Mouse (Mus musculus) layer of hippocampus, postnatal 36 days (tissue): Measurements from ENCODE around the gene Tmbim1. TPM values are rescaled to one million over a fixed set of nuclear protein-coding genes. Genes with fewer than 3 reads are reported as not detected.
A peak's percentile ranks its signal among the peaks of the same experiment; 100 is the strongest.
"Not testable (repeated sequence)": the region's sequence is repeated elsewhere in the genome, so short reads cannot be mapped to it uniquely, and the experiment has no call there.

Experiments
- DNase-seq, 2 experiments: peaks; one replicate each; pipeline ENCODE4 v3.0.0; 2022
- total RNA-seq, 2 experiments: library from RNA; stranded (reverse); gene quantifications; 2 replicates each; pipeline ENCODE4 v1.2.3; 2021

Tmbim1 gene
- total RNA-seq, 2 experiments from 2014 or later = 25.1 to 25.4 TPM

DNA sequence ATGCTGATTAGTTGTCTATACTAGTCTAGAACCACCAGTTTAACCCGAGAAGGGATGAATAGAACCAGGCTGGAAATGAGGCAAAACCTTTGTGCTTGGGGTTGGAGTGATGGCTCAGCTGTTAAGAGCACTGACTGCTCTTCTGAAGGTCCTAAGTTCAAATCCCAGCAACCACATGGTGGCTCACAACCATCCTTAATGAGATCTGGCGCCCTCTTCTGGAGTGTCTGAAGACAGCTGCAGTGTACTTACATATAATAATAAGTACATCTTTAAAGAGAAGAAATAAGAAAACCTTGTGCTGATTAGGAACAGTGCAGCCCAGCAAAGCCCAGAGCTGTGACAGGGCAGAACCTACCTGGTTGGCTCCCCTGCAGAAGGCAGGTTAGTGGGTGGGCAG lies 21.5 kb upstream of the Tmbim1 start:
- DNase-seq = not testable (repeated sequence)

DNA sequence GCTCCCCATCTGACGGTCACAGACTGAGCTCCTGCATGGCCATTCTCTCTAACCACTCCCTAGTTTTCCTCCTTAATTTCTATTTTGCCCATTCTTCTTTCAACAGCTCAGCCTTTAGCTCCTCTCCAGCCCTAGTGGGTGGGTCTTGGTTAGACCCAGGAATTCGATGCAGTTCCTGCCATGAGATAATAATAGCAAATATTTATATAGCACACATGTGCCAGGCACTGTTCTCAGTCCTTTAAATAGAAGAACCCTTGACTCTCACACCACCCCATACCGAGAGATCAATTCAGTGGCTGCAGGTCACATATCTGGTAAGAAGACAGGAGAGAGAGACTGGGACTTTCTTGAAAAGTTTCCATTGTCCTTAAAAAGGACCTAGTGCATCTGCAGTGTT lies 16.0 kb upstream of the Tmbim1 start:
- no peak for DNase-seq

DNA sequence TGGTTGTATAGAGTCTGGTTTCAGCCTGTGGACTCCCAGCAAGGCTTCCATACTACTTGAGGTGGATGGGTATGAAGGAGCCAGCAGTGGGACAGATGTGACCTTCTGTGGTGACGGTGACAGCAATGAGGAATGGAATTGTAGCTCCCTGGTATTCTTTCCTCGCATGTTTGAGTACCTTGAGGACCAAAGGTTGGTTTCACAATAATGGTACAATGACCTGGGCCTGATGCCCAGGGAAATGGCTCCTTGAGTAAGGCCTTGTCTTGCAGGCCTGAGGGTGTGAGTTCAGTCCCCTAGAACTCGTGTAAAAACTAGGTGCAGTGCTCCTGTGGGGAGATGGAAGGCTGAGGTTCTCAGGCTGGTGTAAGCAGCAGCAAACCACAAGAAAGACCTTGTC lies 13.3 kb upstream of the Tmbim1 start:
- DNase-seq = no peak

DNA sequence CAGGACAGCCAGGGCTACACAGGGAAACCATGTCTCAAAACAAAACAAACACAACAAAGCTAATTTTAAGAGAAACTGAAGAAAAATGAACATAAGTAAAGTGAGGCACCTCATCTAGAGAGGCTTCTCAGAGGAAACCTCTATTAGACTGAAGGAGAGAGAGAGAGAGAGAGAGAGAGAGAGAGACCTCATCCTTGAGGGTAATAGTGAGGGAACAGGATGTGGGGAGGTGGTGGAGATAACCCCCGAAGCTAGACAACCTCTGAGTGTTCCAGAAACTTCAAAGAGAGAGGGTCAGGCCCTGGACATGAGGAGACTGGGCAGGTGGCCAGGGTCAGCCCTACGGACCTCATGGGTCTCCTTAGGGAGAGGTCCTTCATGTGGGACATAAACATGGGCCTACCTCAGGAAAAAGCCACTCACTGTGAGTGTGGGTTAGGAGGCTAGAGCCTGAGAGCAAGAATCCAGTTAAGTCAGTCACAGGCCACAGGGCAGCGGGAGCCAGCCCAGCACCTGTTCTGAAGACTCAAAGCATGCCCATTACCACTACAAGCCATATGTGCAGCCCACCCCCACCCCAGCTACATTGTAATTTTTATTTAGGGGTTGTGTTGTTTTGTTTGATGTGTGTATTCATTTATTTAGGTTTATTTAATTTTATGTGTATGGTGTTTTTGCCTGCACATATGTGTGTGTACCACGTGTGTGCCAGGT lies 10.8 kb upstream of the Tmbim1 start:
- DNase-seq = no peak

DNA sequence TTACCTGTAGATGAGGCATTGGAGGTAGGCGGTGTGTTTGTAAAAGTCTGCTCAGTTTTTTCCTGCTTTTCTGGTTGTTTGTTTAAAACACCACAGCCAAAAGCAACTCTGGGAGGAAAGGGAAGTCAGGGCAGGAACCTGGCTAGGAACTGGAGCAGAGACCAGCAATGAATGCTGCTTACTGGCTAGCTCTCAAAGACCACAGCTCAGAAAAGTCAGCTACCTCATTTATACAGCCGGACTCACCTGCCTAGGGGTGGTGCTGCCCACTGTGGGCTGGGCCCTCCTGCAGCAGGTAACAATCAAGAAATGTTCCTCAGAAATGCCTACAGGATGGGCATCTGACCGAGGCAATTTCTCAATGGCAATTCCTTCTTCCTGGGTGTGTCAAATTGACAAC lies 9.4 kb upstream of the Tmbim1 start:
- DNase-seq = no peak

DNA sequence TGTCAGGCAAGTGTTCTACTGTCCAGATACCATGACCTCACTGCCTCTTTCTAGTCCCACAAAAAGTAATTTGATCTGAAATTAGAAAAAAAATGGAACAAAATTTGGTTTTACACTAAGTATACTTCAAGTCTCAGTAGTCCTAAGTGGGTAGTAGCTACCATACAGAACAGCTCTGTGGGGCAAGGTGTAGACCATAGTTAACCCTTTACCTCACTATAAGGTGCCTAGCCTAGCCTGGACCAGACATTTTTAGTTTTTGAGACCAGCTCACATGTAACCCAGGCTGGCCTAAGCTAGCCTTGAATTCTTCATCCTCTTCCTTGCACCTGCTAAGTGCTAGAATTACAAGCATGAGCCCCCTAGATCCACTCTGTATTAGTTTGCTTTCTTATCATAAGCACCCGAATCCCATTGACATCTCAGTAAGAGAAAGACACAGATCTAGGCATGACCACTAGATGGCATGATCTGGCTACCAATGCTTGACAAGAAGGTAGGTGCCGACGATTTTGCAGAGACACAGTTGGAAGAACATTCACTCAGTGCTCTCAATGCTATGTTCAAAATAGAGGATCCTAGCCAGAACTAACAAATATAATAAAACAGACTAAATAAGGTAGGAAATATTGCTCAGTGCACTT lies 7.7 kb upstream of the Tmbim1 start:
- DNase-seq = peak in 1 of 2 experiments; percentile 57

DNA sequence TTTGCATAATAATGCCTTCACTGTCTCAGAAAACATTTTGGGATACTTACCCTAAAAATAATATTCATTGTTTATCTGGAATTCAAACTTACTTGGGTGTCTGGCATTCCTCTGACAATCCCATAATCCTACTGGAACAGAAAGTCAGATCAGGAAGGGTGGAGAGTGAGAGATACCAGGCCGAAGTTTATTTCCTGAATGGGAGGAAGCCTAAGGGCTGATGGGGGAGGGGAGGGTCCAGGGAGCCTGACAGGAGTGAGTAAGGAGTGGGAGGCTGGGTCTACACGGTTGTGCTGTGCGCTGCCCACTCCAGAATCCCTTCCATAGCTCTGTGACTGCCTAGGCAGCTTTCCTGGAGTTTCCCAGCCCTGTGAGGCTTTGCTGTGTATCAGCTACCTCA lies 4.3 kb upstream of the Tmbim1 start:
- DNase-seq = no peak

DNA sequence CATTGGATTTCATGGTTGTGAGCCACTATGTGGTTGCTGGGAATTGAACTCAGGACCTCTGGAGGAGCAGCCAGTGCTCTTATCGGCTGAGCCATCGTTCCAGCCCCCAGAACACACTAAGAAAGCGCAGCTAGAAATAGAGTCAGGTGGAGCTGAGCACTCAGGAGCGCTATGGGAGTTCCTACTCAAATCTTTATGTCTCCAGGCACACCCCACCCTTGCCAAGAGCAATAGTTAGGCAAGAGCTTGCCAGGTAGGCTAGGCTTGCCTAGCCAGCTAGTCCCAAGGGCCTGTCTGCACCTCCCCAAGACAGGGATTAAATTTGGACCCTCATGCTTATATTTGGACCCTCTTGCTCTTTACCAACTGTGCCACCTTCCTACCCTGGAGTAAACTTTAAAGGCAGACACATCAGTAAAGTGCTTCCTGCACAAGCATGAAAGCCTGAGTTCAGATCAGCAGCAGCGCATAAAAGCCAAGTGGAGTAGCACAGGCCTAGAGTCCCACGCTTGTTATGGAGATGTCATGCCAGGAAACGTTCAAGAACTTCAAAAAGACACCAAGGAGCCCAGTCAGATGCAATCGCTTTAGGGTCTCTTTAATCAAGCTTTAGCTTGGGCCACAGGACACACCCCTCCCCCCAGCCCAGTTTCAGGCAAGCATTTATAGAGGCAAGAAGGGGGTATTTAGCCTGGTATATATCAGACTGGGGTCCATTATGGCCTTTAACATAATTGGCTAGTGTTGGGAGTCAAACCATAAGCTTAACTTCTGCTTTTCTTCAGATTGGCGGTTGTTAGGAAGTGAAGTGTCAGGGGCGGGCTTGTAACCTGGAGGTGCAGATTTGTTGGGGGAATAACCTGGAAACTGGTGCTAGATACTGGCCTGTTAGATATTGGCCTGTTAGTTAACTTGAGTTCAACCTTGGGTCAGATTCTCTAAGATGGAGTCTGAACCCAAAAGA lies 2.9 kb upstream of the Tmbim1 start:
- DNase-seq = no peak

DNA sequence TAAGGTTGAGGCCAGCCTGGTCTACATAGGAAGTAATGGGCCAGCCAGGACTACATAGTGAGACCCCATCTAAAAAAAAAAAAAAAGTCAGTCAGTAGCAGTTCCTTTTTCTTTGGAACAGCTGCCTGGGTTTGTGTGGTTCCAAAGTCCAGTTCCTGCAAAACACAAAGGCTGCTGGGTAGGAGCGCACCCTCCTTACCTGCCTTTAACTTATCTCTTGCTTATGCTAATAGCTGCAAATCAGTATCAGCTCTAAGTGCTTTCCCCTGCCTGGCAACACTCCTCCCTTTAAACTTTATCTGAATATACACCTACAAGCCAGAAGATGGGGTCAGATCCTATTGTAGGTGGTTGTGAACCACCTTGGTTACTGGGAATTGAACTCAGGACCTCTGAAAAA lies 1.7 kb upstream of the Tmbim1 start:
- no peak for DNase-seq

DNA sequence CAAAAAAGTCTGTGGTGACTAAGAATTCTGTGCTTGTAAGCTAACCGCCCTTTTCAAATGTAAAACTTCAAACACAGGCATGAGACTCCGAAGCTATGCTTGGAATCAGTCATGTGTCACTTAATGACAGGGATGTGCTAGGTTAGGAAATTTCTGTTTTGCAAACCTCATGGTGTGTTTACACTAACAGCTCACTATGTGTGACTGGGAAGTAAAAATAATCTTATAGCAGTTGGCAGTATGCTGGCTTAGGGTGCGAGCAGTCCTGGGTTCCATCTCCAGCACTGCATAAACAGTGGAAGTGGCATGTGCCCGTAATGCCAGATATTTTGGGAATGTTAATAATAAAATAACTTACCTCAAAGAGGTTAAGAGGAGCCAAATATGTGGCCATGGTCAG lies 476 bp downstream of the Tmbim1 start:
- DNase-seq = no peak

DNA sequence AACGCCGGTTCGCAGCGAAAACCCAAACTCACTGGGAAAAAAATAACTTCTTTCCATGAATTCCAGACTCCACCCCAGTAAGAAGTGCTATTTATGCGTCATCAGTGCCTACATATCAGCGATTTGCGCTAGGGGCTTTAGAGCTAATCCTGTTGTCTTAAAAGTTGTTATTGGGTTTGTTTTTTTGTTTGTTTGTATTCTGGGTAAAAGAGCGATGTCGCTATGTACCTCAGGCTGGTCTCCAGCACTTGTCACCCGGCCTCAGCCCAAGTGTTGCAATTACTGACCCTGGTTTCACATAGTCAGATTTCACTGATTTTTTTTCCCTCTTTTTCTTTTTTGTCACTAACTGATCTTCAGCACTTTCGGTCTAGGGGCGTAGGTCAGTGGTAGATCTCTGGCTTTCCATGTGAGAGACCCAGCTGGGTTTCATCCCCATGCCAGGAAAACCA lies 1.1 kb downstream of the Tmbim1 start:
- DNase-seq = no peak

DNA sequence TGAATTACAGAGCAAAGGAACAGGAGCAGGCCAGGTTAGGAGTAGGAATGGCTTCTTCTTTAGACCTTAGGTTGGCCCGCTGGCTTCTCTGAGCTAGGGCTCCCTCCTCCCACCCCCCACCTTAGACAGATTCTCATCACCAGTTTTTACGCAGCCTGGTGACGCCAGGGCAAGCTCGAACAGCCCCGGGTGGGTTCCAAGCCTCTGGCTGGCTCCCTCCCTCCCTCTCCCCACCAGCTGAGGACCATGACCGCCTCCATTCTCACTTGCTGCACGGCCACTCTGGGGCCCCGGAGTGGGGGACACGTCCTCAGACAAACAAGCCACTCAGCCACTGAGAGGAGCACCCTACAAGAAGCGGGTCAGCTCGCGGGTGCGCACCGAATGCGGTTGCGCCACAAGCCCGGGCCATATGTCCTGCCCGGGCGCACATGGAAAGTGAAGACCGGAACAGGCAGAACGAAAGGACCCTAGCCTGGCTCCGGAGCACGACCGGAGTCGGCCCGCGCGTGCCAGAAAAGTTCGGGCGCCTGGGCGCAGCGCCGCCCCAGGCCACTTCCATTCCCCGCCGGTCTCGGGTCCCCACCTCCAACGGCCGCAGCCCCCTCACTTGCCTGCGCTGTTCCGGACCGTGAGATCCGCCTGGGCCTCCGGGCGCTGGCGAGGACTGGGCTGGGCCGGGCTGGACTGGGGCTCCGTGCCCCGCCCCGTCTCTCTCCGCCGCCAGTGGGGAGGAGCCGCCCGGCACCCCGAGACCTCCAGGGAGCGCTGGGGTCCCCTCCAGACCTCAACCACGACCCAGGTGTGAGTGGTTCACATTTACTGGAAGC lies 1.7 kb downstream of the Tmbim1 start:
- peak; percentile 65 to 66 for DNase-seq

DNA sequence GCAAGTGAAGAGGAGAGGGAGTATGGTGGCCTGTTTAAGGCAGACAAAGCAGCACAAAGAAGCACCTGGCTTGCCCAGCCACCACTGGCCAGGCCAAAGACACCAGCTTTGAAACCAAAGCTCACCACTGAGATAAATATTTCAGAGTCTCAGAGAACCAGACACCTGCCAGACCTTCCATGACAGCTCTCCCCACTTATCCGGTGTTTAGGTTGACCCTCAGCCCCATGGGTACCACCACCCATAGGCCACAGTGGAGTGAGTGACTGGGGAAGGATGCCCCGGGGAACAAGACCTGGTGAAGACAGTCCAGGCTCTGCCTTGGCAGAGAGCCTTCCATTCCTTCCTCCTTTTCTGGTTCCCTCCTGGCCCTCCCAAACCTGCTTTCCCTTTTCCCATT lies 2.6 kb downstream of the Tmbim1 start:
- no peak for DNase-seq

DNA sequence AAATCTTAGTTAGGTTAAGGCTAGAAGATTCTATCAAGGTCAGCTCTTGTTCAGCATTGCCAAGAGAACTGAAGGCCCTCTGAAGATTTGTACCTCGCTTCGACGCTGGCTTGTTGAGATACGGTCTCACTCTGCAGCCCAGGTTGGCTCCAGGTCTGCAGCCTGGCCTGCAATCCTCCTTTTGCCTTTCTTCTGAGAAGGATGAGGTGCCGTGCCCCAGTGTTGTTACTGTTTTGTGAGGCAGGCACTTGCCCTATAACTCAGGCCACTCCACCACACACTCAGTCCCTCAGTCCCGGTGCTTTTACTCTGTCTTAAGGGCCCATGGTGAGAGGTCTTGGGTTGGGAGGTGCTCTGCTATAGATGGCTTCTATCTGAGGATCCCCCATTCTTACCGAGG lies 3.2 kb downstream of the Tmbim1 start:
- no peak for DNase-seq

DNA sequence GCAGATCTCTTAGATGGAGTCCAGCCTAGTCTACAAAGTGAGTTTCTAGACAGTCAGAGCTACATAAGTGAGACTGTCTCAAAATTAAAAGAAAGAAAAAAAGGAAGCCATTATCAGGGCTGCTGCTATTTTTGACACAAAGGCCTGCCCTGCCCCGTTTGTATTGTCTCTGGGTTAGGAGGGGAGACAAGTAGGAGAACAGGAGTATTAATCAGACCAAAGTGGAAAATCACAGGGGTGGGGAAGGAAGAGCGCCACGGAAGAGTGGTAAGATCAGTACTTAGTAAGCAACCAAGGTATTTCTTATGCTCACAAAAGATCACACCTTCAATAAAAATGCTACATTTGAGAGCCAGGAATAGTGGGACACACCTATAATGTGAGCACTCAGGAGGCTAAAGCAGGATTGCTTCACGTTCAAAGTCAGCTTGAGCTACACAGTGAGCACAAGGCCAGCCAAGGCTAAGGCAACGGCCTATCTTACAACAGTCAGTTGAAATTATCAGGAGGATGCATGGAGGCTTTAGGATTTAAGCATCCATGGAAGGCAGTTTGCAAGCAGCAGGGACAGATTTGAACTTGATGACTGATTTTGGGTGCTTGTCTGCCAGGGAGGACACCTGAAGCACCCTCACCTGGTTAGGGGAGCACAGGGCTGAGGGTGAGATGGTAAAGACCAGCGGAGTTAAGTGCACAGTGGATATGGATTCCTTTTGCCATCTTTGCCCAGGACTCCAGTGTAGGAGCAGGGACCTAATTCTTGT lies 4.9 kb downstream of the Tmbim1 start:
- DNase-seq = no peak

DNA sequence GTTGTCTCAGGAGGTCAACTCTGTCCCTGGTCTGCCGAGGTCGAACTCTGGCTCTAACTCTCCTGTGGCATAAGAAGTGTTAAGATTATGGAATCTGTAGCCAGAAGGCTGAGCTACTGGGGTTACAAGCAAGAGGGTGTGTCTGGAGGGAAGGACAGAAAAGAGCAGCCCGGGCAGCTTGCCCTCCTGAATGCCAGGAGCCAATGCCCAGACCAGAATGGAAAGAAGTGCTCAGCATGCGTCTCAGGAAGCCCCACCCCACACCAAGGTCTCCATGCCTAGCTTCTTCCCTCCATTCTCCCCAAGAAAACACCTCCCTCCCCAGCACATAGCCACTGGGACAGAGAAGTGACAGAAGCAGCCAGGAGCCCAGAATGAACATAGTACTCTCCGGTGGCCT lies 6.4 kb downstream of the Tmbim1 start:
- DNase-seq = no peak

DNA sequence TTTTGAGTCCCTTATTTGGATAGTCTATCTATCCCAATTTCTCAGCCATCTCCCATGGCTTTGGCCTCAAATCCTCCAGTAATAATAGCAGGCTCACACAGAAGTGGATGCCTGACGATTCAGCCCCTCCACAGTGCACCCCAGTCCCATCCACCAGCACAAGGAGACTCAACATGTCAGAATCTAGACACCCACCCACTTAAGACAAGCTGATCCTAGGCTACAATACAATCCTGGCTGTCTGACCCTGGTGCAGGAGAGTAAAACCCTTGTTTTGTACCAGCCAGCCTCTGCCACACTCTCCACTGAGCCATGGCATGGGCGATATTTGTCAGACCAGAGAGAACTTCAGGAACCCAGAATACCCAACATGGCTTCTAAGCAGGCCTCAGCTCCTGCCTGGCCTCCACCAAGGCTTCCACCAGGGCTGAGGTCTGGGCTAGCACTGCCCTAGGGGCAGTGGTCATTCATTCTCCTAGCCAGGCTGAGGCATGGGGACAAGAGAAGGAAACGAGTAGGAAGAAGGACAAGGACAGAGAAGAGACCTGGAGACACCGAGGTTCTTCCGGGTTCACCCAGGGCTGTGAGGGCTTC lies 7.2 kb downstream of the Tmbim1 start:
- DNase-seq = no peak

DNA sequence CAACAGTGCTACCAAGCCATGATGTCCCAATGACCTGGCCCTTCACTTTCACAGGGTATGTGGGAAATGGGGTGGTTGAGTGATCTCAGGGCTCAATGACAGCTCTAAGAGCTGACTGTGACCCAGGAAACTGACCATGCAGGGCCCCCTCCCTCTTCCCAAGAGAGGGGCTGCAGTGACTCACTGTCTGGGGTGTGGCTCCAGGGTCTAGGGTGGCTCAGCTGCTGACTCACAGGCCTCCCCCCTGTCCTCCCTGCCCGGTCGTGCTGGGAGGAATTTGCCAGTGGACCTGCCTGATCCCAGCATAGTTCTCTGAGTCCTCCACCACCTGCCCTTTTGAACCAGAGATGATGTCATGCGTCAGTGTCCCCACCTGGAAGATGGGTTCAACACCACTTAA lies 8.2 kb downstream of the Tmbim1 start:
- DNase-seq = no peak

DNA sequence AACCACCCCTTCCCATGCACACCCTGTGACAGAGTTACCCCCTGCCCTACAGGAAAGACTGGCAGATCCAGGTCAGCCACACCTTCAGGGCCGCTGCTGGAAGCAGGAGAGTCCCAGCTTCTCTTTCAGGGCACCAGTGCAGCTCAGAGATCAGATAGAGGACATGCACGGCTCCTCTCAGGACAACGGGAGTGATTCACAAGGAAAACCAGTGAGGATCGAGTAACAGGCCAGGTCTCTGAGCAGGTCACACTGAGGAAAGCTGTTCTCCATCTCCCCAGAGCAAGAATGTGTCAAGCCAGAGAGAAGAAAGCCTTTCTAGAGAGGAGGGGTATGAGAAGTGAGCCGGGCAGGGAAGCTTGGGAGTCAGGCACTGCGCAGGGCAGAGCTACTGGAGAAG lies 8.9 kb downstream of the Tmbim1 start:
- DNase-seq = no peak

DNA sequence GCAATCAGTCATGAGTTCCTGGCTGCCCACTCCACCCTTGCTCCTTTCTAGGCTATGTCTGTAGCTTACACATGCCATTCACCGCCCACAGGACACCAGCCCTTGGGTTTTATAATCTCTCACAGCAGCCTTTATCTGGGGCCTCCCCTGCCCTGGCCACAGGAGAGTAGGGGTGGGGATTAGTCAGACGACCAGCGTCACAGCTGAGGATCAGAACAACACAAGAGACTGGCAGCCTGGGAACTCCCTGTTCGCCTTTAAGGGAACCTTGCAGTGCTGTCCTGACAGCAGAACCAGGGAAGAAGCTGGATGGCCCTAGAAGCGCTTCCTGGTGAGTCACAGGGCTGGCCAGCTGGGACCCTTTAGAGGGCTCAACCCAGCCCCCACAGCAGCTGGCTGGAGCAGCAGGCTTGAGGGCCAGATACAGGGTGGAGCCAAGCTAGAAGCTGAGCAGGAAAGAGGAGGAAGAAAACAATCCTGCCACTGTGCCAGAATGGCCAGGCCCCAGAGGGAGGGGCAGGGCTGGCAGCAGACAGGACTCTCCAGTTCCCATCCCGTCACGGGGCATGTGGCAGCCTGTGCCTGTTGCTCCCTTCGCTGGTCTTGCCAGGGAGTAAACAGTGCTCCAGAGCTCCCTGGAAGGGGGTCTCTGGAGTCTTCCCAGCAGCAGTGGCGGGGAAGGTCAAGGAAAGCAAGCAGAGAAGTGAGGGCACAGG lies 9.8 kb downstream of the Tmbim1 start:
- peak; percentile 86 to 92 for DNase-seq
